Comparison of ENCODE assay signal across 8 mouse cellular contexts in the genomic region with DNA sequence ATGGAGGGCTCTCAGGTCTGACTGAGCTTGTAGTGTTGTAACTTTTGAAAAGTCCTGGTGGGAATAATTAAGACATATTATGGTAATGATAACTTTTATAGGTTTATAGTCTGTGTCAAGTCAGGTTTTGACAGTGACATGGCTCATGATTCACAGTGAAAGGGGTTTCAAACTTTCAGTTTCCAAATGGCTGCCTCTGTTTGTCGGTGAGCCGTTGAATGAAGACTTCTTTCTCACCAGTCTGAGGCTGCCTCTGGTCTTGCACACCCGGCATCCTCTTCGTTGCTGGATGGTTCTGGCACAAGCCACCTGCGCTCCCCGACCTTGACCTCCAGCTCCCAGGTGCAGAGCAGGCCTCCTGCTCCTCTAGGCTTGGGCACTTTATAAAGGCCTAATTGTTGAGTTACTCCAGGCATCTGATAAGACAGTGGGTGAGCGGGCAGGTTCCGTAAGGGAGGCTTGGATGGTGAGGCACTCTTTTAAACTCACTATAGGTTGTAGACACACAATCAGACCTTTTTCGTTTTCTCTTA. TPM values are rescaled to one million over a fixed set of nuclear protein-coding genes. Genes with fewer than 3 reads are reported as not detected.
DNase-seq lines count a peak whose midpoint lies in the region; ATAC-seq and TF ChIP-seq lines count a peak whose summit lies in the region.

No protein-coding gene starts in this region.

- no peak for DNase-seq in layer of hippocampus, adult 2 months (ENCODE audit: low spot score in 2 of 2)
- no peak for DNase-seq in layer of hippocampus, adult 8-10 months (ENCODE audit: low spot score in 2 of 2)
- DNase-seq in natural killer cell, adult 2 months (ENCODE audit: low spot score in 2 of 2) = peak; percentile 30 to 42
- DNase-seq in left cerebral cortex, adult 18-20 months (ENCODE audit: low spot score in 2 of 2) = no peak
- no peak for DNase-seq in Muller cell, postnatal 12 days (ENCODE audit: inconsistent ontology term)
- DNase-seq in urinary bladder, postnatal 10 days (ENCODE audit: low spot score) = no peak

- H3K27me3 ChIP-seq in embryonic facial prominence, embryonic 12.5 days = peaks cover 8% of the 10 kb centered on the region; the same call in 1 of the 2 replicates

- 77% methylated on average over 9 of the region's 9 CpGs for WGBS in embryonic facial prominence, embryonic 12.5 days

- no peak overlapping the region for H3K9ac ChIP-seq in embryonic facial prominence, embryonic 12.5 days

- no peak for TF ChIP-seq CTCF in layer of hippocampus, adult 2 months (conservative IDR thresholded peaks at IDR 0.05)

- no peaks in the 10 kb centered on the region for H3K9me3 ChIP-seq in embryonic facial prominence, embryonic 12.5 days

- ATAC-seq in embryonic facial prominence, embryonic 12.5 days (ENCODE audit: insufficient number of reproducible peaks, insufficient read depth, low FRiP score, low TSS enrichment) = no peak
- ATAC-seq in inflammation-experienced regulatory T-cells, adult 6 months = peak; percentile 45

- peaks cover 30% of the 10 kb centered on the region for H3K4me1 ChIP-seq in embryonic facial prominence, embryonic 12.5 days

- H3K4me3 ChIP-seq in layer of hippocampus, adult 2 months = peak overlapping the region; percentile 87
- no peak overlapping the region for H3K4me3 ChIP-seq in embryonic facial prominence, embryonic 12.5 days

- H3K4me2 ChIP-seq in embryonic facial prominence, embryonic 12.5 days (replicated peaks) = peak overlapping the region; percentile 69

- peak overlapping the region; percentile 36; the same call in 1 of the 2 replicates for H3K27ac ChIP-seq in layer of hippocampus, adult 2 months
- no peak overlapping the region for H3K27ac ChIP-seq in embryonic facial prominence, embryonic 12.5 days

- H3K36me3 ChIP-seq in embryonic facial prominence, embryonic 12.5 days = no peaks in the 10 kb centered on the region

RNA-seq across cellular contexts. Expression of a gene that starts 2.0 kb away (rescaled TPM):
- 100 to 1,000 TPM; 255 to 260 TPM for total RNA-seq in layer of hippocampus, adult 2 months (2021)
- total RNA-seq in layer of hippocampus, adult 8-10 months (2022) = 100 to 1,000 TPM; 201 to 260 (median 228) TPM
- 20.0 and 20.7 TPM in 2 replicates for polyA plus RNA-seq in embryonic facial prominence, embryonic 12.5 days (2016; fragmentation: Nextera tagmentation; extraction: Ambion mirVana)
- 10 to 100 TPM in 2 of 3 experiments, 1 to 10 TPM in 1; 7.5 to 12.9 (median 11.8) TPM for polyA plus RNA-seq in inflammation-experienced regulatory T-cells, adult 6 months (2017; shearing (Covaris generic))
- total RNA-seq in left cerebral cortex, adult 18-20 months (2021) = 100 to 1,000 TPM; 239 to 275 TPM

RNA-seq across cellular contexts. Expression of a gene that starts 22.3 kb away (rescaled TPM):
- 1 to 10 TPM; 9.5 to 9.9 TPM for total RNA-seq in layer of hippocampus, adult 2 months (2021)
- total RNA-seq in layer of hippocampus, adult 8-10 months (2022) = 10 to 100 TPM in 2 of 4 experiments, 1 to 10 TPM in 2; 7.9 to 10.8 (median 9.9) TPM
- 191 and 198 TPM in 2 replicates for polyA plus RNA-seq in embryonic facial prominence, embryonic 12.5 days (2016; fragmentation: Nextera tagmentation; extraction: Ambion mirVana)
- polyA plus RNA-seq in inflammation-experienced regulatory T-cells, adult 6 months (2017; shearing (Covaris generic)) = 1 to 10 TPM in 2 of 3 experiments, not detected in 1; 1.6 to 3.8 TPM
- total RNA-seq in left cerebral cortex, adult 18-20 months (2021) = 1 to 10 TPM; 8.1 to 8.8 TPM

Comparison
In these comparisons a context has a peak if more than half of its experiments do, and no peak if none do; other contexts are left out.
1. DNase-seq: peak in natural killer cell, adult 2 months (2 of 2); none in layer of hippocampus, adult 2 months (0 of 2), layer of hippocampus, adult 8-10 months (0 of 2), left cerebral cortex, adult 18-20 months (0 of 2), Muller cell, postnatal 12 days (single experiment) and urinary bladder, postnatal 10 days (single experiment).